Mouse (Mus musculus): ENCODE data around the gene S100pbp. TPM values are rescaled to one million over a fixed set of nuclear protein-coding genes. Genes with fewer than 3 reads are reported as not detected.

Gene S100pbp
- polyA plus RNA-seq, 1 experiment = 4.0 TPM

DNA sequence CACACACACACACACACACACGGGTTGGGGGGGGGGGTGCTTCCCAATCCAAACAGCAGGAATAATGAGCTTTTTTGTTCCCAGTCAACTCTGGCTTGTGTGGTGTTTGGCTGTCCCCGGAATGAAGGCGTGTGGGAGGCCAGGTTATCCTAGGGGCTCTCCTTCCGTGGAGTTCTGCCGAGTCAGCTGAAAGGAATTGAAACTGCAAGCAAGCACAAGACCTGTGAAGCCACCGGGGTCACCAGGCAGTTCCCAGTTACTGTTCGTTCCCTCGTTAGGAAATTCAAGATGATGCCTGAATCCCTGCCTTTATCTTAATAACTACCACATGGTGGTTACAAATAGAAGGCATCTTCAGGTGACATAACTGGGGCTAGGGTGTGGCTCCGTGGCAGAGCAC is 60.1 kb downstream of the S100pbp start:
- TF ChIP-seq GATA1 (IDR thresholded peaks at IDR 0.05; ENCODE audit: low read length) = no peak

DNA sequence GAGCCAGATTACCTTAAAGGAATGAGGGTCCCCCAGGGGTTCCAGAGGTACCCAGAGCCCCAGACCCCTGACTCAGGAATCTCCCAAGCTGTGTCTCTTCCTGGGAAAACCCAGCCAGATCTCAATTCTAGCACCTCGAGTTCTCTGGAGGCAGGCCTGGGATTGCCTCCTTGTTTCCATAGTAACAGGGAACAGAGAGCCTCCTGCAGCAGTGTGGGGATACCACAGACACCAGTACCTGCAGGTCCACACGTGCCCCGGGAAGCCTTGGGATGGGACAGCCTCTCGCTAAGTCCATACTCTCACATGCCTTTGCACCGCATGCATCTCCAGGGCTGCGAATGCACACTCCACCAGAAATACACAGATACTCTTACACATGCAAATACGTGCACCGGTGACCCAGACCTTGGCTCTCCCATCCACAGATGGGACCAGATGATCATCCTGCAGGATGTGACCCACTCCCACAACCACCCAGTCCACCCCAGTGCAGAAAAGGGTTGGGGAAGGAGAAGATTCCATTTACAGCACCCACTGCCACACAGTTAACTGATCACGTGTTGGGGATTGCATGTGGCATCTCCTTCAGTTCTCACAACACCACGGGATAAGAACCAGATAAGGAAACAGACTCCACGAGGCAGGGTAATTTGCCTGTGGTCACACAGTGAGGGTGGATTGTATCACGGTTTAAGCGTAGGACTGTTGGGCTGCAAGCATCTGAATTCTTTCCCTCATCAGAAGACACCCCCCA is 60.8 kb downstream of the S100pbp start:
- TF ChIP-seq GATA1 (IDR thresholded peaks at IDR 0.05; ENCODE audit: low read length) = no peak

DNA sequence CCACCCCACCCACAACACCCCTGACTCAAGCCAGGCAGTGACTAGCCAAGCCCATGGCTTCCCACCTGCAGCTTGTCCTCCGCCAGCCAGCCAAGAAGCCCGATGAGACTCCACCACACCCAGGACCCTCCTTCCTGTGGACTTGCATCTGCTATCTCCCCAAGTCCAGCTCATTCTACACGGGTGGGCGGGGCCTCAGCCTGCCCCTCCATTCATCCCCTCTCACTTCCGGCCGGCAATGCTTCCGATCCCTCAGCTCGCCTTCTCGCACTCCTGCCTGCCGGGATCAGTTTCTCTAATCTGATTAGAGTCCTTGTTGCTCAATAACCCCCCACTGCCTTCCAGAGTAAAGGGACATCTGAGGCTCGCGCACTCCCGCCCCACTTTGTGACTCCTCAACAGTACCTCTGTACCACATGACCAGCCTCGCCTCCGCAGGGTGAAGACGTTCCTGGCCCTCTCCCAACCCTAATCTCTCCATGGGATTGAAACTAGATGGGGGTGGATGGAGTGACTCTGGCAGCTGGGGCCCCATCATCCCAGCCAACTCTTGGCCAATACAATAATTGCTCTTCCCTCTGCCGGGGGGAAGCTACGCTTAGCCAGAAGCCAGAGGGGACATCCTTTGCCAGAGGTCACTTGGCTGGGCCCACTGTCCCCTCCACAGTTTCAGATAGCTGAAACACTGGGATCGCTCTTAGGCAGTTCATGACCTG is 63.6 kb downstream of the S100pbp start:
- no peak for TF ChIP-seq GATA1 (IDR thresholded peaks at IDR 0.05; ENCODE audit: low read length)

DNA sequence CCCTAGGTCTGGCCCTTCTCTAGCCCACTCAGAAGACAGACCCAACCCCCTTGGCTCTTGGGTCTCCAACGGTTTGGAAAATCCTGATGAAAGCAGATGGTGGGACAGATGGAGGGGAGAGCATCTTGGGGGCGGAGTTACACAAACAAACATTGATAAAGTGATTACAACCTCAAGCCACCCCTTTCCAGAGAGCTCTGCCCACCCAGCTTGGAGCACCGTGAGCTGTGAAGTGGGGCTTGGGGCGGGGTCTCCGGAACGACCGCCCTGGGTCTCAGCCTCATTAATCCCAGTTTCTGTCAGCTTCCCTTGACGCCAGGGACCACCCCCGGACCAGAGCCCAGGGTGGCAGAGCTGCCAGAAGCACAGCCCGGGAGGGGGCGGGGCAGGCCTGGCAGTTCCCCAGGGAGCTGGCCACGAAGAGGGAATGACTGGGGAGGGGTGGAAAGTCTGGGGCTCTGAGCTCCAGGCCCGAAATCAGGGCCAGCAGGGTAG is 64.8 kb downstream of the S100pbp start:
- no peak for TF ChIP-seq GATA1 (IDR thresholded peaks at IDR 0.05; ENCODE audit: low read length)

DNA sequence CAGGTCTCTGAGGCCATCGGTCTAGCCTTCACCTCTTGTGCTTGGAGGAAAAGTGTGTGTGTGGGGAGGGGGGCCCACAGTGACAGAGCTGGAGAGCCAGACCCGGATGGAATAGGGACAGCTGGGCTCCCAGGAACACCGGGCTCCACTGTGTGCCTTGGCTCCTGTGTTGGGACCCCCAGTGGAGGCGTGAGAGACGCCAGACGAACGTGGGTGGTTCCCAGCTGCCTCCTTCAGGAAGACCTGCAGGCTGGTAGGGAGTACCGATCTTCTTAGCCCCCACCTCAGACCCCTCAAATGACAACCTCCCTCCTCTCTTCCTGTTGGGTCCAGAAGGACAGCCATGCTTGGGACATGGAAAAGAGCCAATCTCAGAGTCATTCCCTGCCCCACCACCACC is 66.8 kb downstream of the S100pbp start:
- no peak for TF ChIP-seq GATA1 (IDR thresholded peaks at IDR 0.05; ENCODE audit: low read length)

DNA sequence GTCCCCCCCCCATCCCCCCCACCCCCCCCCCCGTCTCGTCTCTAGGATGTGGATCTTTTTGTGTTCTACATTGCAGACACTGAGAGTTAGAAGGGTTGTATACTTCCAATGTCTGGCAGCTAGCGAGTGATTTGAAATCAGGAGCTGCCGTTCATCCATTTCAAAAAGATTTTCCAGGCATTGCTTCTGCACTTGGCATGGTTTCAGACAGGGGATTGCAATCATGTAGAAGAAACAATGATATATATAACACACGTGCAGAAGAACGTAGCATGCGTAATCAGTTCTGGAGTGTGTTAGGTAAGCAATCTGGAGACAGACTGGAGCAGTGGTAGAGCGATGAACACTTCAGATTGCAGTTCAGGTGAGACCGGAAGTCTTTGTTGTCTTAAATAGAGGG is 67.4 kb downstream of the S100pbp start:
- no peak for TF ChIP-seq GATA1 (IDR thresholded peaks at IDR 0.05; ENCODE audit: low read length)

DNA sequence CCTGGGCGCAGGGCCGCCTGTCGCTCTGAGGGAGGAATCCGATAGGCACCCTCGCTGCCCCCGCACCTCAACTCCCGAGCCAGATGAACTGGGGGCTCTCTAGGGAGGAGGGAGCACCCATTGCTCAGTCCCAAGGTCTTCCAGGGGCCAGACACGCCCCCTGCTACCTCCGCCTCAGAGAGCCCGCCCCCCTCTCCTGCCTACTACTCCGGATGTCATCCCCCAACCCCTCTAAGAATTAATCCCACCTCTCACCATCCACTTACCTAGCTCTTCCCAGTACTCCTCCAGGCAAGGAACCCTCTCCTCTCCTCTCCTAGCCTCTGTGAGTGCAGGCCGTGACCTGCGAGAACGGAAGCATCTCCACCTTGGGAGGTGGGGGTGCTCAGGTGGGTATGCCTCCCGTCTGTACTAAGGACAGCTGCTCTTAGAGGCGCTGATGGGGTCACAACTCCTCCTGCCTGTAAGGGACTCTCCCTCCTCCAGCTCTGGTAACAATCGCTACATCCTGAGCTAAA is 67.9 kb downstream of the S100pbp start, which contains the start of gene Hpca:
Gene Hpca, minus strand, starts transcription at position 468 of the 518 bp plus-strand sequence.
- no peak for TF ChIP-seq GATA1 (IDR thresholded peaks at IDR 0.05; ENCODE audit: low read length)

DNA sequence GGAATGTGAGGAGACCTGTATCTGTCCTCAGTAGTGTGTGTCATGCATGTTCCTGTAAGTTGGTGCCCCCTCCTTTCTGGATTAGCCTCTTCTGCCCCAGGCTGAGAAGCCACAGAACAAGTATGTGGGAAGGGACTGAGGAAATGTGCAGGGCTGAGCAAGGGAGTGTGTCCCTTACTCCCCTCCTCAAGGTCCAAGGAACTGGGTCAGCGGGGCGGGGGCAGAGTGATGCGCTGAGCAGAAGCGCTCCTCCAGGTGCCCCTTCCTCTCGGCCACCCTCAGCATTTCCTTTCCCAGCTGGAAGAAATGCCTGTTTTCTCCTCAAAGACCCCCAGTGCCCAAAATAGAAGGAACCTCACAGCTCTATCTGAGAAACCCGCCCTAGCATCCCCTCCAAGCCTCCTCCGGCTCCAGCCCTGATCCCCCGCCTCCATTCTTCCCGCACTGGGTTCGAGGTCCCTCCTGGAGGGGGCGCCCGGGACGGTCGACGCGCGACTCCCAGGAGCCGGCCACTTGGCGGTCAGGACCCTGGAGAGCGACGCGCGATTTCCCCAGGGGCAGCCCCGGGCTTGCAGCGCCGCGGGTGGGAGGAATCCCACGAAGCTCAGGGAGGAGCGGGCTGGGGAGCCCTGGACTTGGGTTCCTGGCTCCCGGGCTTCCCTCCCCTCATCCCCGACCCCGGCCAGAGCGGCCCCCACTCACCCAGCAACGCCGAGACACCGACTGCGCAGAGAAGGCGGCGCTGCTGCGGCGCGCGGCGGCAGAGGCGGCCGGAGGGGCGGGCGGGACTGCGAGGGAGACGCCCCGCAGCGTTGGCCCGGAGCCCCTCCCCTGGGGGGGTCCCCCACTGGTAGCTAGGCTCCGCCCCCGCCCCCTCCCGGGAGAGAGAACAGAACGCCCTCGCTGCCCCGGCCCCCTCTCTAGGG is 68.7 kb downstream of the S100pbp start:
- TF ChIP-seq GATA1 (IDR thresholded peaks at IDR 0.05; ENCODE audit: low read length) = no peak

DNA sequence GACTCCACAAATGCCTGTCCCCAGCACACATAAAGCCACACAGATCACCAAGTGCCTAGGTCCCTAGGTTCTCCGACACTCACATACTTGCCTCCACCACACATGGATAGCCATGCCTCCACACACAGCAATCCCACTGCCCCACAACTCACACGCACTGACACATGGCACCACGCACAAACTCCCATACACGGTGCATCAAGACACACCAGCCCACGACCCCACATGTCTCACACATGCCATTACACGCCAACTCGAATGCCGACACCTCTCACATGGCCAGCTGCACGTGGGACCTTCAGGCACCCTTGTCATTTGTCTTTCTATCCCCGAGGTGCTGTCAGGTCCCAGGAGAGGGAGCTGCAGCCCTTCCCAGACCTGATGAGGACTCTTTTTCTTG is 69.8 kb downstream of the S100pbp start:
- no peak for TF ChIP-seq GATA1 (IDR thresholded peaks at IDR 0.05; ENCODE audit: low read length)

DNA sequence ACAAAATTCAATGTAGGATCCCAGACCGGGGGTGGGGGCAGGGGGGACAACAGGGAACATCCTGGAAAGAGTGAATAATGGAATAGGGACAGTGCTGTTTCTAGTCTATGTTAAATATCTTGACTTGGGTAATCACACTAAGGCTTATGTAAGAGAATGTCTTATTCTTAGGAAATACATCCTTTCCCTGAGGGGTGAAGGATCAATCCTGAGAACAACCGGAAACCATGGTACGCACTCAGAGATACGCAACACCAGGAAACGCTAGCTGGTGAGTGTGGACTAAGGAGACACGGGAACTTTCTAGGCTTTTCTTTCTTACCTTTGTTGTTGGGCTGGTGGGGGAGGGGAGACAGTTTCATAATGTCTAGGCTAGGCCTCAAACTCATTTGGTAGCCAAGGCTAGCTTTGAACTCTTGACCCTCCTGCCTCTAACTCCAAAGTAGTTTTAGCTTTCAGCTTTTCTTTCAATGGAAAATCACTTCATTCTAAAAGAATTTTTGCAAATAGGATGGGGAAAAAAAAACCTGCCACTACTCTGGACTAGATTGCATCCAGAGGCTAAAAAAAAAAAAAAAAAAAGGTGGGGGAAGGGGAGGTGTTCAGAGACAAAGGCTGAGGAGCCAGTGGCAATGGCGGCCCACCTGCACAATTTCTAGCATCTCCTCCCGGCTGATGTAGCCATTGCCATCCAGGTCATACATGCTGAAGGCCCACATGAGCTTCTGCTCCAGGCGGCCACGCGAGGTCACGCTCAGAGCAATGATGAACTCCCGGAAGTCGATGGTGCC is 71.6 kb downstream of the S100pbp start:
- TF ChIP-seq GATA1 (IDR thresholded peaks at IDR 0.05; ENCODE audit: low read length) = no peak

DNA sequence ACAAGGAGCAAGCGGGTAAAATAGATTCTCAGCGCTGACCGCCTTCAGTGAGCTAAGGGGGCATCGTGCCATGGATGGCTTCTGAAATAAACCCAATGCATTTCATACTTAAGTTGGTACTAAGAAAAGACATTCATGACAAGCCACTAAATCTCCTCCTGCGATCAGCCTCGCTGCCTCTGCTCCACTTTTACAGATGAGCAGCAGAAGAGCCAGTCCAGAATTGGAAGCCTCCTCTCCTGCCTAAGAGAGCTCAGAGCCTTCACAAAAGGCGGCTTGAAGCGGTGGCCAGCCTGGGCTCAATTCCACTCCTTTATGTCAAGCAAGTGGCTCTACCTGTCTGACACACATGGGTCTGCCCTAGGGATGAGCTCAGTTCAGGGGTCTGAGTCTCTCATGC is 72.8 kb downstream of the S100pbp start:
- no peak for TF ChIP-seq GATA1 (IDR thresholded peaks at IDR 0.05; ENCODE audit: low read length)

DNA sequence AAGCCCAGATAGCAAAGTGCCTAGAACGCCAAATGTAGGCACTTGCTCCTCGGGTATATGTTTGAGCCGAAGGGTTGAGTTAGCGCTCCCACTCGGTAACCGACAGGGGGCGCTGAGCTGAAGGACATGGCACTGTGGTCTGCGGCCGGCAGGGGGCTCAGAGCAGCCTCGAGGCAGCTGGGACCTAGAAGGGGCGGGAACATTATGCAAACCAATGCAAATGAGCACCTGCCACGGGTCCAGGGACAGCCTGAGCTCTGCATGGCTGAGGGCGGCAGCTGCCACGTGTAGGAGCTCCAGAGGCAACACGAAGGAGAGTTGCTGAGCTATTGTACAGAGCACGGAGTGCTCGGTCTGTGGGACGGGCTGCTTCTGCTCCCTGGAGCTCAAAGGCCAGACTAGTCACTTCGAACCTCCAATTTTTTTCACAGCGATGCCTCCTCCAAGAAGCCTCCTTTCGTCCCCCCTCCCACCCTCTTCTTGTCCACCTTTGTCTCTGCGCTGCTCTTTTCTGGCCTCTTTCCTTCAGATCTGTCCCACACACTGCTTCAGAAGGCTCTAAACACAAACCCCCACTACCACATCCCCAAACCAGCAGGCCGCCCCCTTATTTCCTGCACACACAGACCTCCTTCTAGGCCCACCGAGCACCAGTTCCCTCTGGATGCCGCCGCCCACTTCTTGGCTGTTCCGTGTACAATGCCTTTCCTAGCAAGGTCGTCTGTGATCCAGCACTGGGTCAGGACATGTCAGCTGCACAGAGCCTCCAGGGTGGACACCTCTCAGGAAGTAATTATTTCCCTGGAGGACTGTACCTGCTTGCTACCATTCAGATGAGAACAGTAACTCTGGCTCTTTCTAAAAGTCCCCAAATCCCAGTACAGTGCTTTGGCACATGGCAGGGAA is 76.2 kb downstream of the S100pbp start:
- no peak for TF ChIP-seq GATA1 (IDR thresholded peaks at IDR 0.05; ENCODE audit: low read length)

DNA sequence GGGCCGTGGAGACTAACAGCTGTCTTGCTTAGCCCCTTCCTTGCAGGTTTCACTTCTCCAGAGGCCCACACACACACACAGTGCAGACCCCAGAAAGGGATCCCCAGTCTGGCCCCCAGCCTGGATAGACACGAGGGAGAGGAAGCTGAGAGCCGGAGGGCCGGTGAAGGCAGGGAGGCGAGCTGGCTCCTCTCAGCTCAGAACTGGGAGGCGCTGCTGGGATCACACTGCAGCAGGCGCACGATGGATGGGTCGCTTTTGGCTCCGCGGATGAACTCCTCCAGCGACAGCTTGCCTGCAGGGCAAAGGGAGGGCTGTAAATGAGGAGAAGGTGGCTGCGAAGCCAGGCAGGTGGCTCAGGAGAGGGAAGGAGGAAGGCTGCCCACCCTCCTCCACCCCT is 77.3 kb downstream of the S100pbp start:
- no peak for TF ChIP-seq GATA1 (IDR thresholded peaks at IDR 0.05; ENCODE audit: low read length)

DNA sequence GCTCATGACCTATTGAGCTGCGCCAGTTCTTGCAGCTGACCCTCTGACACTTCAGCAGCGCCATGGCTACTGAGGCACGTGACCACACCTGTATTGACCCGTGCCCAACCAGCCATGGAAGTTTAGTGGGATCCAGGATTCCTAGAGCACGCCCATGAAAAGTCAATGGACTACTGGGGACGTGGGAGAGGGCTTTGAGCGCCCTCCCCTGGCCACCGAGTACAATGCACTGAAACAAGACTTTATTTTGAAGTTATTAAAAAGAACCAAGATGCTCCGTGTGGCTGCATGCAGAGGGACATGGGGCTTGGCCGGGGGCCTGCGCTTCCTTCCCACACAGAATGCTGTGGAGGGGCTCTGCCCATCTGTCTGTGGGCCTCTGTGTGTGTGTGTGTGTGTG is 78.2 kb downstream of the S100pbp start:
- no peak for TF ChIP-seq GATA1 (IDR thresholded peaks at IDR 0.05; ENCODE audit: low read length)
